Mouse (Mus musculus) heart, postnatal 0 days (tissue): ENCODE data around the gene Cd300e.

Experiments
- CTCF ChIP-seq: IDR thresholded peaks from 2 replicates; pipeline ENCODE4 v1.5.1; 2016; ENCODE audit warnings: antibody characterized with exemption, control low read depth, low read depth
- EP300 ChIP-seq: IDR thresholded peaks from 2 replicates; pipeline ENCODE4 v1.6.1; 2016; ENCODE audit warnings: antibody characterized with exemption, low read depth

DNA sequence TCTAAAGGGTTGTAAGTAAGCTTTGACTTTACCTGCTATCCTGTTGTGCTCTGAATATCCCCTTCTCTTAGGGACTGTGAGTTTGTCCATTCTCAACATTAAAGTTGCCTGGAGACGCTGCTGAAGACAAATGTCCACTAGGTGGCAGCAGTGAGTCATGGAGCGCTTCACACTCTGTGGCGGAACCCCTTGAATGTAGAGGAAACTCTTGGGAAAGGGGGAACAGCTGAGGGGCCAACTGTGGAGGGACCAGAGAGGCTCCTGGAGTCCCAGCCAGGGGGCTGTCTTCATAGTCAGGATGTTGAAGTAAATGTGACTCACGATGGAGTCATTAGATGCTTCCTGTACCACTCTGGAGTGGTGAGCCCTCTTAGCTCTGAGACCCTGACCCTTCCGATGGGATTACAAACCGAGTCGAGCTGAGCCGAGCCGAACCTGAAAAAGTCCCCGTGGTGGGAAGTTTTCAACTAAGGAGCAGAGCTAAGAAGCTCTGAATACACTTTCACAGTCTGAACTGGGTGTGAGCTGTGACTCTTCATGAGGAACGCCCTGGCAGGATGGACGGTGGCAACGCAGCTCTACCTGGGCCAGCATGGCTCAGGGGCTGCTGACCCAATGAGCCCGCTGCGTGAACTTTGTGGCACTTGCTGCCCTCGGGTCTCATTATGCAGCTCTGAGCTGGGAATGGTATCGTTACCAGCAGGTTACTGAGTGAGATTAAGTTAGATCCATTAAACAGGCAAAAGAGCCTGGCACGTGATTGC is 21.6 kb upstream of the Cd300e start:
- TF ChIP-seq EP300 (no peak), CTCF (peak; percentile 88)
